Mouse (Mus musculus): Measurements from ENCODE around the gene Tnrc6a.
"Not testable (repeated sequence)": the region's sequence is repeated elsewhere in the genome, so short reads cannot be mapped to it uniquely, and the experiment has no call there.

Tnrc6a gene

GRCm38 (mm10) chr7:123123665-123124298 lies at the start of gene Tnrc6a:
TSS of gene Tnrc6a (plus strand) at chr7:123123885.
- peak; percentile 92 for DNase-seq (ENCODE audit: low read depth, low spot score)

DNA sequence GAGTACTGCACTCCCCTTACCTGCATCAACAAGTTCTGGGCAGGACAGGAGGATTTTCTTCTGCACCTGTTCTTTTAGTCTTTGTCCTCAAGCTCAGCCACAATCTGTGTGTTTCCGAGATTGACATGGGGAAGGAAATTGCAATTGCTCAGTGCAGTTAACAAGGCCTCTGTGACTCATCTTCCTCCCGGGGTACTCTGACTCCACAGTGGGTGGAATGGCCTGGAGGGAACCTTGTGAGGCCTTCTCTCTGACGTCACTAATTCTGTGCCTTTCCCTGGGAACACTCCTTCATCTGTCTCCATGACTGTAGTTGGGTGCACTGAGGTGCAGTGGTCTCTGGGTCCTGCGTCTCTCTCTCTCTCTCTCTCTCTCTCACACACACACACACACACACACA lies 41.4 kb upstream of the Tnrc6a start:
- DNase-seq (ENCODE audit: low read depth, low spot score): no peak

- DNase-seq (ENCODE audit: low read depth, low spot score): peak; percentile 44
Observed at GRCm38 (mm10) chr7:123083441-123084123, 40.1 kb upstream of the Tnrc6a start.

GRCm38 (mm10) chr7:123084180-123084691 lies 39.4 kb upstream of the Tnrc6a start:
- peak; percentile 79 for DNase-seq (ENCODE audit: low read depth, low spot score)

GRCm38 (mm10) chr7:123084708-123085107 lies 39.0 kb upstream of the Tnrc6a start:
- DNase-seq (ENCODE audit: low read depth, low spot score): peak; percentile 38

GRCm38 (mm10) chr7:123088920-123089319 lies 34.8 kb upstream of the Tnrc6a start:
- no peak for DNase-seq (ENCODE audit: low read depth, low spot score)

DNA sequence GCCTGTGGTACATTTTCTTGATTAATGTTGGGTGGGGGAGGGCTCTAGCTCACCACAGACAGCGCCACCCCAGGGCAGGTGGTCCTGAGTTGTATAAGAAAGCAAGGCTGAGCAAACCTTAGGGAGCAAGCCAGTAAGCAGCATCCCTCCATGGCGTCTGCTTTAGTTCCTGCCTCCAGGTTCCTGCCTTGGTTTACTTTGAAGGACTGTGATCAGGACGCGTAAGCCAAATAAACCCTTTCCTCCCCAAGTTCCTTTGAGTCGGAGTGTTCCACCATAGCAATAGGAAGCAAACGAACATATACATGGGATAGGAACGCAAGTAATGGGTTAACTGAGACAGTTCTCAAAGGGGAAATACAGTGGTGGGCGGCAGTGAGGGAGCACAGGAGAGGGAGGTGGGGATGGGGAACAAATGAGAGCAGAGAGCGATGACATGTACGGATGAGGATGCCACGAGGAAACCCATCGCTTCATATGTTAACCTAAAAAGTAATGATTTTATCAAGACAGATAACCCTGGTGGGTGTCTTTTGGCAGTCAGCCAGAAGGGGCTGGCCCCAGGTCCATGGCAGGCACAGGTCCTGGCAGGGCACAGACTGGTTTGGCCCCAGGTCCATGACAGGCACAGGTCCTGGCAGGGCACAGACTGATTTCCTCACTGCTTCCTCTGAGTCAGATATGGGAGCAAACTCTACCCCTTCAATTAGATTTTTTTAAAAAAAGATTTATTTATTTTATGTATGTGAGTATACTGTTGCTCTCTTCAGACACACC lies 27.2 kb upstream of the Tnrc6a start:
- peak; percentile 12 for DNase-seq (ENCODE audit: low read depth, low spot score)

DNA sequence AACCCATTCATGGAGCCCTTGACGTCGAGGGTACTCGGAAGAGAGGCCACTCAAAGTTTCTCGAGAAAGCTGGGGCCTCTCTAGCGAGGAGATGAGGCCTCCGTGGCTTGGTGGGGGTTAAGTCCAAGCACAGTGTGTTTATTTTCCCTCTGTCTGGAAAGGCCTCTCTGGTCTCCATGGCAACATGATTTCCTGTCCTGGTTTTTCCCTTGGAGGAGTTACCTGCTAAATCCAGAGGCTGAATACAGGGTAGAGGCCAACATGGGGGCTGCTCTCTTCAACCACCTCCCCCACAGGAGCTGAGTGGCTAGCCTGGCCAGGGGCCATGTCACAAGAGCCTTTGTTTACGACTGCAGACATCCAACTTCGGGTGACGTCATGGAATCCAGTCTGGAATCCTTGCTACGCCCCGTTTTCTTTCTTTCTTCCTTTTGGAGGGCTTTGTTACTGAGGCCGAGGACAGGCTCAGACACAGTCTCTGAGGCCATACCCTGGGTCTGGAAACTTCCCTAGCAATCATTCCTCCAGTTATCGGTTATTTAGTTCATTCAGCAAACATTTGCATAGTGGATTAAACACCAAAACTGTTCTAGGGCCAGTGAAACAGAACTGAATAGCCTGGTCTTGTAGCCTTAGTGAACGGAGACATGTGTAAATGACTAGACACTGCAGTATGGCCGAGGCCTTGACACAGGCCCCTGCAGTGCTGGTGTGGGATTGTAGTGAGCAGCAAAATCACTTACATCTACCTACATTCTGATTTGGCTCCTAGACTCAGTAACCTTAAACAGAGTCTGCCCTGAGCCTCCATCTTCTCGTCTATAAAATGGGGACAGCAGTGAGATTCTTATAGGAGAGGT lies 25.6 kb upstream of the Tnrc6a start:
- DNase-seq (ENCODE audit: low read depth, low spot score): peak; percentile 93

DNA sequence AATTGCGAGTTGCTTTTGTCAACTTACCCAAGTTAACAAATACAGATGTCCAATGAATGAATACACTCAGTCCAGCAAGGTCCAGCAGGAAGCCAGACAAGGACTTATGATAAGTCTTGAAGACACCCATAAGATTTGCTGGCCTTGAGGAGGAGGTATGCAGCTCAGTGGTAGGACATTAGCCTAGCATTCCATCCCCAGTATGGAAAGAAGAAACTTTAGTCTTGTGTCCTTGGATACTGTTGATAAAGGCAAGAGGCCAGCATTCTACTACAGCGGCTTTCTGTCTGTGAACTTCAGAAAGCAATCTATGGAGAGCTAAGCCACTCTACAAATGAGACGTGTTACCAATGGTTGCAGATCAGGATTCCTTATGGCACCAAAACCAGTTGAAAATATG lies 22.4 kb upstream of the Tnrc6a start:
- no peak for DNase-seq (ENCODE audit: low read depth, low spot score)

DNA sequence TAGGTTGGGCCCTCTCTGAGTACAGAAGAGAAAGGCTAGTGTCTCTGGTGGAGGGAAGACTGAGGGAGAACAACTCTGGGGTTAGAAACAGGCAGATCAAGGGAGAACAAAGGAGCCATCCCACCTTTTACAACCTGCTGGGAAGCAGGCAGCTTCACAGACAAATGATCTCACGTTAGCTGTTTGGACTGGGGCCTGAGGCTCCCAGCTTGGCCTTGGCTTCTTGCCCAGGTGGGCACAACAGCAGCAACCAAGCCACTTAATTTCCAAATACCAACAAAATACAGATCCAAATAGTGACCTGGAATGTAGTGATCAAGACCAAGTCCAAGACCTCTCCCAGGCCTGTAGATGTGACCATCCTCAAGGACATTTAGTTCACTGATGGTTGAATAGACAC lies 18.3 kb upstream of the Tnrc6a start:
- not testable (repeated sequence) for DNase-seq (ENCODE audit: low read depth, low spot score)

DNA sequence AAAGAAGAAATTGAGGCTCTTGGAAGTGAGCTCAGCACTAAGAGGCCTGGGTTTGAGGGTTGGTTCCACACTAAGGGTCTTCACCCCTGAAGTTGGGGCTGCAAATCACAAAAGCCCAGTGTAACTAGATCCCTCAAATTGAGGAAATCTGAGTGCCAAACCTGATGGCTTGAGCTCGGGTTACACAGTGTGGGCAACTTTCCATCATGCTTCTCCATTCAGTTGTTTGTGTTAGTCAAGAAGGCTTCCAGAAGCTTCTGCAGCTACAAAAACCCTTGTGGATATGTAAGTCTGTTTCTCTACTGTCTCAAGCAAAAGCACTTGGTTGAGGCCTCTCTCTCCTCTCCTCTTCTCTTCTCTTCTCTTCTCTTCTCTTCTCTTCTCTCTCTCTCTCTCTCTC lies 17.8 kb upstream of the Tnrc6a start:
- DNase-seq (ENCODE audit: low read depth, low spot score): no peak

DNA sequence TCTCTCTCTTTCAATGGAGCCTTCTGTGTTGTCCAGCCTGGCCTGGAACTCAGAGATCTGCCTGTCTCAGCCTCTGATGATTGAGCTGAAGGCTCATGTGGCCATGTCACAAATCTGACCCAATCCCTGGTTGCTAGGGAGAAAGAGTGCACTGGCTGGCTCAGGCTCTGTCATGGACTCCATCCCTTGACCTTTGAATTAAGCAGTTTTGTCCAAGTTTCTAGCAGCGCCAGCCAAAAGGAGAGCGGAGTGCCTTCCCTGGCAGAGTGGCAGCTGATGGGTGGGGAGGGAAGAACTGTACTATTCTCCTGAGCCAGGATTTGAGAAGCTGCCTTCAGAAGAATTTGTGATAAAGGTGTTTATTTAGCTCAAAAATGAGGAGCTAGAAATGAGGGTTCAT lies 17.4 kb upstream of the Tnrc6a start:
- DNase-seq (ENCODE audit: low read depth, low spot score): no peak

DNA sequence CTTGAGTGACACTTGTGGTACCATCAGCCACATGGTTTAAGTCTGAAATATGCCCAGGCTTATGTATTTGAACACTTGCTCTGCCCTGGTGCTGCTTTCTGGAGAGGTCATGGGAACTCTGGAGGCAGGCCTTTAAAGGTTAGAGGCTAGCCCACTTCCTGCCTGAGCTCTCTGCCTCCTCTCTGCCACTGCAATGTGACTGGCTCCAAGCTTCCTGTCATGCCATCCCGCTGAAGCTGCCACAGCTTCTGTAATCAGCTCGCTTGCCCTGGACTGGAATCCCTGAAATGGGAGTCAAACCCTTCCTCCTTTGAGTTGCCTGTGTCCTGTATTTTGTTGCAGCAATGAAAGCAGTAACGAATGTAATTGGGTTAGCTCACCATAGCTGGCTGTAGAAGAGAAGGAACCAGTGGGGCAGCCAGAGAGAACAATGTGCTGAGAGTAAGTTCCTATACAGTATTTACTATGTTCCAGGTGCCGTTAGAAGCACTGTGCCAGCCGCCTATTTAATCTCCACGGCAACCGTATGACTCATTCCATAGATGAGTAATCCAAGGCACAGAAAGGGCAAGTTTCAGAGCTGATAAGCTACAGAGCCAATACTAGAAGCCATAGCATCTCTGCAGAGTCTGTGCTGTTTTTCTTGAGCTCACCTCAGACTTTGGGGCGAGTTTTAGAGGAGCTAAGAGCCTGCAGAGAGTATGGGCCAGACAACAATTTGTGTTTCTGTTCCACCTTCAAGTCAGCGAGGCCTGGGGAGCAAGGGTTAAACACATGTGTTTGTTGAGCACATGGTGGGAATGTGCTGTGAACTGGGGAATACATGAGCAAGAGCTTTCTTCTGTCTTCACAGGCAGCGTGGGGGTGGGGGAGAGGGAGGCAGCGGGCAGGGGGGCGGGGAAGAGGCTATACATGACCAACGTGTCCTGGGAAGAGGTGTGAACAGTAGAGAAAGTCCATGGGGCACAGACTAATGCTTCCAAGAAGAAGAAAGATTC lies 15.3 kb upstream of the Tnrc6a start:
- peak; percentile 10 for DNase-seq (ENCODE audit: low read depth, low spot score)

GRCm38 (mm10) chr7:123109361-123110000 lies 14.2 kb upstream of the Tnrc6a start:
- DNase-seq (ENCODE audit: low read depth, low spot score): no peak

- DNase-seq (ENCODE audit: low read depth, low spot score): no peak
Observed at GRCm38 (mm10) chr7:123110135-123110534, 13.6 kb upstream of the Tnrc6a start.

DNA sequence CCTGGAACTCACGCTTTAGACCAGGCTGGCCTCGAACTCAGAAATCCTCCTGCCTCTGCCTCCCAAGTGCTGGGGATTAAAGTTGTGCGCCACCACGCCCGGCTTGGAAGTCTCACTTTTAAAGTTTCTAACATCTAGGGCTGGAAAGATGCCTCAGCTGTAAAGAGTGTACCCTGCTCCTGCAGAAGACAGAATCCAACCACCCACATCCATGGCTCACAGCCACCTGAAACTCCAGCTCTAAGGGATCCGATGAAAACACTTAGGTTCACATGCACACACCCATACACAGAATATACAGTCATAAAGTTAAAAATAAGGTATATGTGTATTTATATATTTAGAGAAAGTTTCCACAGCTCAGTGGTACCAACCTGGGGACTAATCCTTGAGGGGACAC lies 10.1 kb upstream of the Tnrc6a start:
- DNase-seq (ENCODE audit: low read depth, low spot score): no peak

- DNase-seq (ENCODE audit: low read depth, low spot score): no peak
Observed at GRCm38 (mm10) chr7:123116799-123117198, 6.9 kb upstream of the Tnrc6a start.

DNA sequence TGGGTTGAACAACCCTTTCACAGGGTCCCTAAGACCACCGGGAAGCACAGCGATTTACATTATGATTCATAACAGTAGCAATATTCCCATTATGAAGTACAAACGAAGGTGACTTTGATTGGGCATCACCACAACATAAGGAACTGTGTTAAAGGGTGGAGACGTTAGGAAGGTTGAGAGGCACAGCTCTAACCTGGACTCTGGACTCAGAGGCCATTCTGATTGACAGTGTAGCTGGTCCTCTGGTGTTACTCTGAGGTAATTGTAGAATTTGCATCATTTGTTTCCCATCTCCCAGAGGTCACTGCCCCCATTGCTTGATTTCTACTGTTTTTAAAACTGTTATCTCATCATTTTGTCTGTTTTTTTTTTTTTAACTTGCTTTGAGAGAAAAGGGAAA lies 6.5 kb upstream of the Tnrc6a start:
- no peak for DNase-seq (ENCODE audit: low read depth, low spot score)

DNA sequence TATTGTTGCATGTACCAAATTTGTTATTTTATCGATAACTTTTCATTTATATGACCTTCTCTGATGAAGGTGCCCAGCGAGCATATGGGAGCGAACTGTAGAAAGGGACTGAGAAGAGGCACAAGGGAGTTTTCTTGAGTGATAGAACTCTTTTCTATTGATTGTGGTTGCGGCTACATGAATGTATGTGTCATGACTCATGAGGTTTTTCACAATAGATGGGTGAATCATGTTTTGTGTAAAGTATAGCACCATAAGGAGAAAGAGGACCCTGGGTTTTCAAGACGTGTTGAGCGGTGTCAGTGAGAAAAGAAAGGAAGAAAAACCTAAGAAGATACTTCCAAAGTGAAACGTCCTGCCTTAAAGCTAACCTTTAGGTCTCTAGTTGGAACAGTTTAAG lies 3.2 kb upstream of the Tnrc6a start:
- no peak for DNase-seq (ENCODE audit: low read depth, low spot score)

- DNase-seq (ENCODE audit: low read depth, low spot score): peak; percentile 24
Observed at GRCm38 (mm10) chr7:123124299-123124716, 623 bp downstream of the Tnrc6a start.
